Mouse (Mus musculus) layer of hippocampus, postnatal 36 days (tissue): ENCODE results near the gene Akr1d1. TPM values are rescaled to one million over a fixed set of nuclear protein-coding genes. Genes with fewer than 3 reads are reported as not detected.

Experiments used
- total RNA-seq, 2 experiments: library from RNA; stranded (reverse); gene quantifications; 2 replicates each; pipeline ENCODE4 v1.2.3; 2021

The Akr1d1 gene
- total RNA-seq, 2 experiments from 2014 or later: not detected

Other genes with a start within 250 kb of the Akr1d1 start
- gene Dgki, start 230.0 kb upstream of the Akr1d1 start, total RNA-seq: 10 to 100 TPM; 82.6 to 87.2 TPM
- gene Creb3l2, start 88.0 kb upstream of the Akr1d1 start, total RNA-seq: 10 to 100 TPM; 10.7 to 11.5 TPM